Mouse (Mus musculus): ENCODE measurements around the gene Cdk1. TPM values are rescaled to one million over a fixed set of nuclear protein-coding genes. Genes with fewer than 3 reads are reported as not detected.

Gene Cdk1
- polyA plus RNA-seq, 1 experiment from 2014 or later: 305 TPM

Other genes starting within 250 kb of the Cdk1 start
- gene Rhobtb1, start 201.5 kb downstream of the Cdk1 start, polyA plus RNA-seq (2015; fragmentation: Nextera tagmentation; extraction: Ambion mirVana): 11.1 and 17.8 TPM in 2 replicates
- 0.33 and 0.47 TPM in 2 replicates for gene A930033H14Rik, start 139.8 kb downstream of the Cdk1 start, polyA plus RNA-seq (2015; fragmentation: Nextera tagmentation; extraction: Ambion mirVana)
- gene Ank3, start 45.8 kb upstream of the Cdk1 start, polyA plus RNA-seq (2015; fragmentation: Nextera tagmentation; extraction: Ambion mirVana): 8.3 and 10.2 TPM in 2 replicates

Data from liver, embryonic 15.5 days (tissue).